Mouse (Mus musculus) intestine, postnatal 0 days (tissue): ENCODE data around the gene Elavl4. TPM values are rescaled to one million over a fixed set of nuclear protein-coding genes. Genes with fewer than 3 reads are reported as not detected.

Experiments
- ATAC-seq: fragments of 200-750 bp; cut with Nextera tagmentation; 2 replicates; pipeline ENCODE4 v1.8.0; 2017; ENCODE audit warnings: mild to moderate bottlenecking, moderate TSS enrichment, moderate library complexity
- H3K27ac ChIP-seq: fragments of 300-500 bp; sonication (generic); 2 replicates; pipeline ENCODE4 v1.5.1; 2014; ENCODE audit warnings: mild to moderate bottlenecking, low read depth, low read length, moderate library complexity
- H3K27me3 ChIP-seq: fragments of 300-500 bp; sonication (generic); replicated peaks from 2 replicates; pipeline ENCODE4 v1.6.1; 2014; ENCODE audit warnings: low read length, mixed read lengths; ENCODE audit not compliant: control insufficient read depth, insufficient read depth
- H3K36me3 ChIP-seq: fragments of 300-500 bp; sonication (generic); 2 replicates; pipeline ENCODE4 v1.6.1; 2014; ENCODE audit warnings: mild to moderate bottlenecking, moderate library complexity; ENCODE audit not compliant: control insufficient read depth, insufficient read depth
- H3K4me1 ChIP-seq: fragments of 300-500 bp; sonication (generic); replicated peaks from 2 replicates; pipeline ENCODE4 v1.6.1; 2014; ENCODE audit warnings: antibody characterized with exemption, low read length, mixed read lengths; ENCODE audit not compliant: control insufficient read depth, insufficient read depth
- H3K4me2 ChIP-seq: fragments of 300-500 bp; sonication (generic); replicated peaks from 2 replicates; pipeline ENCODE4 v1.6.1; 2014; ENCODE audit warnings: low read depth, mild to moderate bottlenecking, moderate library complexity
- H3K4me3 ChIP-seq: fragments of 300-500 bp; sonication (generic); 2 replicates; pipeline ENCODE4 v1.5.1; 2014; ENCODE audit warnings: low read depth, low read length
- H3K9ac ChIP-seq: fragments of 300-500 bp; sonication (generic); 2 replicates; pipeline ENCODE4 v1.6.1; 2014; ENCODE audit warnings: mild to moderate bottlenecking, low read depth, low read length
- H3K9me3 ChIP-seq: fragments of 300-500 bp; sonication (generic); 2 replicates; pipeline ENCODE4 v1.6.1; 2016; ENCODE audit warnings: mixed run types; ENCODE audit not compliant: control insufficient read depth
- CTCF ChIP-seq: sonication (generic); IDR thresholded peaks from 2 replicates; pipeline ENCODE4 v1.5.1; 2016; ENCODE audit warnings: low read depth, mild to moderate bottlenecking, control low read depth, antibody characterized with exemption, moderate library complexity
- WGBS: fragments of 180-500 bp; shearing (Covaris S2); extraction: QIAGEN DNeasy Blood & Tissue Kit; methylation state at CpG from one replicate; pipeline ENCODE4 v1.1.7; 2014; 5-methylcytosine and 5-hydroxymethylcytosine counted together
- polyA plus RNA-seq: library from polyadenylated mRNA; unstranded; fragments of >200 nt; fragmentation: Nextera tagmentation; extraction: Ambion mirVana; gene quantifications from 2 replicates; pipeline ENCODE4 v1.2.1, GENCODE M21; 2015

The Elavl4 gene
- polyA plus RNA-seq, 1 experiment from 2014 or later: 30.0 TPM

GRCm38 (mm10) chr4:110209613-110210012 lies 142.1 kb downstream of the Elavl4 start:
- no peak for TF ChIP-seq CTCF
- ATAC-seq: no peak
- no peak overlapping the region for H3K4me2 ChIP-seq
- no peak overlapping the region for H3K9ac ChIP-seq
- H3K36me3 ChIP-seq: no peaks in the 10 kb centered on the region
- no peak overlapping the region for H3K4me3 ChIP-seq
- H3K9me3 ChIP-seq: no peaks in the 10 kb centered on the region
- H3K4me1 ChIP-seq: no peaks in the 10 kb centered on the region
- H3K27me3 ChIP-seq: no peaks in the 10 kb centered on the region
- H3K27ac ChIP-seq: no peak overlapping the region
- 75% methylated on average over 5 of the region's 5 CpGs for WGBS

- no peaks in the 10 kb centered on the region for H3K4me1 ChIP-seq
- ATAC-seq: no peak
- no peak overlapping the region for H3K4me2 ChIP-seq
- 76% methylated on average over 3 of the region's 3 CpGs for WGBS
- TF ChIP-seq CTCF: no peak
- no peak overlapping the region for H3K9ac ChIP-seq
- H3K4me3 ChIP-seq: no peak overlapping the region
- H3K9me3 ChIP-seq: no peaks in the 10 kb centered on the region
- no peaks in the 10 kb centered on the region for H3K27me3 ChIP-seq
- no peaks in the 10 kb centered on the region for H3K36me3 ChIP-seq
- H3K27ac ChIP-seq: no peak overlapping the region
Measured at GRCm38 (mm10) chr4:110201680-110202079, 150.0 kb downstream of the Elavl4 start.

GRCm38 (mm10) chr4:110199897-110200296 lies 151.8 kb downstream of the Elavl4 start:
- H3K9ac ChIP-seq: no peak overlapping the region
- ATAC-seq: no peak
- H3K36me3 ChIP-seq: no peaks in the 10 kb centered on the region
- no peak overlapping the region for H3K4me3 ChIP-seq
- no peak overlapping the region for H3K4me2 ChIP-seq
- 90% methylated on average over 5 of the region's 5 CpGs for WGBS
- no peaks in the 10 kb centered on the region for H3K9me3 ChIP-seq
- TF ChIP-seq CTCF: no peak
- H3K27me3 ChIP-seq: no peaks in the 10 kb centered on the region
- H3K4me1 ChIP-seq: no peaks in the 10 kb centered on the region
- no peak overlapping the region for H3K27ac ChIP-seq

- TF ChIP-seq CTCF: no peak
- no peaks in the 10 kb centered on the region for H3K27me3 ChIP-seq
- H3K4me2 ChIP-seq: no peak overlapping the region
- ATAC-seq: no peak
- H3K9me3 ChIP-seq: no peaks in the 10 kb centered on the region
- H3K27ac ChIP-seq: no peak overlapping the region
- H3K9ac ChIP-seq: no peak overlapping the region
- H3K4me1 ChIP-seq: no peaks in the 10 kb centered on the region
- H3K36me3 ChIP-seq: no peaks in the 10 kb centered on the region
- H3K4me3 ChIP-seq: no peak overlapping the region
- 77% methylated on average over 2 of the region's 2 CpGs for WGBS
Measured at GRCm38 (mm10) chr4:110198600-110198999, 153.1 kb downstream of the Elavl4 start.

- Histone ChIP-seq H3K4me3 (no peak overlapping the region), H3K9me3 (no peaks in the 10 kb centered on the region), H3K27me3 (no peaks in the 10 kb centered on the region), H3K36me3 (no peaks in the 10 kb centered on the region), H3K27ac (no peak overlapping the region), H3K9ac (no peak overlapping the region), H3K4me1 (no peaks in the 10 kb centered on the region), H3K4me2 (no peak overlapping the region)
- no peak for ATAC-seq
- no peak for TF ChIP-seq CTCF
- WGBS: 89% methylated on average over 2 of the region's 2 CpGs
Measured at GRCm38 (mm10) chr4:110177263-110177662, 174.4 kb downstream of the Elavl4 start.

- Histone ChIP-seq H3K36me3 (no peaks in the 10 kb centered on the region), H3K4me2 (no peak overlapping the region), H3K9ac (no peak overlapping the region), H3K27ac (no peak overlapping the region), H3K4me3 (no peak overlapping the region), H3K27me3 (no peaks in the 10 kb centered on the region), H3K9me3 (no peaks in the 10 kb centered on the region), H3K4me1 (no peaks in the 10 kb centered on the region)
- ATAC-seq: no peak
- TF ChIP-seq CTCF: no peak
- 74% methylated on average over 5 of the region's 5 CpGs for WGBS
Measured at GRCm38 (mm10) chr4:110172028-110172427, 179.7 kb downstream of the Elavl4 start.

- Histone ChIP-seq H3K27me3 (no peaks in the 10 kb centered on the region), H3K27ac (no peak overlapping the region), H3K4me2 (no peak overlapping the region), H3K4me1 (no peaks in the 10 kb centered on the region), H3K9me3 (no peaks in the 10 kb centered on the region), H3K36me3 (no peaks in the 10 kb centered on the region), H3K9ac (no peak overlapping the region), H3K4me3 (no peak overlapping the region)
- ATAC-seq: no peak
- WGBS: 81% methylated on average over 5 of the region's 5 CpGs
- no peak for TF ChIP-seq CTCF
Measured at GRCm38 (mm10) chr4:110165217-110165616, 186.5 kb downstream of the Elavl4 start.
